Mouse (Mus musculus) stomach, postnatal 0 days (tissue): ENCODE measurements around the gene Mboat2.

Experiments used
- CTCF ChIP-seq: IDR thresholded peaks from 2 replicates; pipeline ENCODE4 v1.5.1; 2016; ENCODE audit warnings: antibody characterized with exemption, low read depth, mild to moderate bottlenecking, moderate library complexity
- EP300 ChIP-seq: optimal IDR thresholded peaks from 2 replicates; pipeline ENCODE3; 2016; ENCODE audit warnings: antibody characterized with exemption

- TF ChIP-seq CTCF (no peak), EP300 (no peak)
Measured at GRCm38 (mm10) chr12:24877231-24877630, 46.6 kb downstream of the Mboat2 start.
